Mouse (Mus musculus): ENCODE results near the gene Zic2.

Zic2 gene

DNA sequence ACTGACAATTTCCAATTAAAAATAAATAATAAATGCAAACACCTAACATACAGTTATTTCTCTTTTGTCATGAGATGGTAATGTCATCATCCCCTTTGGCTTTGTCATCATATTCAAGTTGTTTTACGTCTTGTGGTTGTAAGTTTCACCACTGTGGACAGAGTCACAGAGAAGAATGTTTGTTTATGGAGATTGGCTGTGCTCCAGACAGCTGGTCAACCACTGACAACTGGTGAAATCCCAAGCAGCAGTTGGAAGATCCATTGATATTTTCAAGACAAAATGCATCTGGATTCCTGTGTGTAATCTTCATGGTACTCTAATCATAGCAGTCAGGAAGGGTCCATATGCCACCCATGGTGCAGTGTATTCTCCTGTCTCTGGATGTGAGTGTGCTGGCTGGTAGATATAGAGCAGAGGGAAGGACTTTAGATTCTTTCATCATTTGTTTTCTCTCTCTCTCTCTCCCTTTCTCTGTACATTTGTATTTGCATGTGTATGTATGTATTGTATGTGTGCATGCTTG is 38.3 kb downstream of the Zic2 start:
- no peak for DNase-seq

DNA sequence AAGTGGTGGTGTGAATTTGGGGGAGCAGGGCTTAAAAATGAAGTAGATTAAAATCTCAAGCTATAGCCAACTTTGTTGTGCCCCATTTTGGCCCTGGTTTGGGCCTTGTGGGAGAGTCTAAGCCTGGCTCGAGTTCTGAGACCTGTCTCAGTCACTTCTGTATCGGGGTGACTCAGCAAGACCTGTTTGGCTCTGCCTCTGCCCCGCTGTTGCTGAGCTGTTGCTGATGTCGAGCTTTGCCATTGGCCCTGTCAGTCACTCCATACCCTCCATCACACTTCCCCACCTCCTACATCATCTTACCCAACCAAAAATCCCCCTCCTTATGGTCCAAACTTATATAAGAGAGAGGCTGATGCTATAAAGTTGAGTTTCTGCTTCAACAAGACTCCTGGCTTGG is 53.2 kb downstream of the Zic2 start:
- no peak for DNase-seq

Data from kidney, postnatal 36 days (tissue).